Comparison of ENCODE assay signal across 10 mouse cellular contexts in genomic region chr2:14823816-14824348, GRCm38 (mm10).
DNase-seq lines count a peak whose midpoint lies in the region; ATAC-seq lines count a peak whose summit lies in the region.
"Had no signal": no experiment of that assay in that cellular context is flagged by ENCODE, and none has a peak within 500 bp of the region (broad histone marks: within the 10 kb centered on the region; RNA-seq: fewer than 3 reads in every experiment).

No protein-coding gene starts in this region.

- WGBS in embryonic facial prominence, embryonic 12.5 days: 24% methylated on average over 11 of the region's 11 CpGs
- 14% methylated on average over 11 of the region's 11 CpGs for WGBS in heart, embryonic 14.5 days

- no peak overlapping the region for H3K4me3 ChIP-seq in embryonic facial prominence, embryonic 12.5 days
- peak overlapping the region; percentile 39 to 42 for H3K4me3 ChIP-seq in heart, embryonic 14.5 days (ENCODE audit: control insufficient read depth in 1 of 2, insufficient read depth in 1 of 2, low read depth in 1 of 2, low read length in 2 of 2)

- no peaks in the 10 kb centered on the region for H3K36me3 ChIP-seq in embryonic facial prominence, embryonic 12.5 days
- no peaks in the 10 kb centered on the region for H3K36me3 ChIP-seq in heart, embryonic 14.5 days (ENCODE audit: control insufficient read depth, insufficient read depth, low read length)

- no peak; the same call in 1 of the 2 replicates for ATAC-seq in embryonic facial prominence, embryonic 12.5 days (ENCODE audit: insufficient number of reproducible peaks, insufficient read depth, low FRiP score, low TSS enrichment)
- ATAC-seq in heart, embryonic 14.5 days (ENCODE audit: insufficient number of reproducible peaks, insufficient read depth, low FRiP score, low read depth): peak; percentile 66; the same call in 1 of the 2 replicates
- no peak for ATAC-seq in frontal cortex, adult (ENCODE audit: low TSS enrichment)

- H3K4me2 ChIP-seq in embryonic facial prominence, embryonic 12.5 days (replicated peaks): peak overlapping the region; percentile 23
- H3K4me2 ChIP-seq in heart, embryonic 14.5 days (ENCODE audit: low read length): peak overlapping the region; percentile 63

- H3K4me1 ChIP-seq in embryonic facial prominence, embryonic 12.5 days: 0 out of 2 replicates have a peak, but pooled peaks cover 5% of the 10 kb centered on the region
- H3K4me1 ChIP-seq in heart, embryonic 14.5 days (ENCODE audit: control insufficient read depth in 2 of 2, insufficient read depth in 2 of 2, low read length in 2 of 2): peaks cover 5 to 43% of the 10 kb centered on the region in 2 experiments

- peak; percentile 4 for DNase-seq in cerebellum, adult 9-11 months
- DNase-seq in cerebellum, adult 11-12 months: no peak
- DNase-seq in lung, adult 18-20 months: peak; percentile 38 to 65
- DNase-seq in right cerebral cortex, postnatal 36 days (ENCODE audit: low spot score in 2 of 2): no peak
- no peak for DNase-seq in thymus, postnatal 25 days
- DNase-seq: thymus, postnatal 36 days had no signal

- H3K27me3 ChIP-seq in embryonic facial prominence, embryonic 12.5 days: no peaks in the 10 kb centered on the region
- no peaks in the 10 kb centered on the region for H3K27me3 ChIP-seq in heart, embryonic 14.5 days (ENCODE audit: control insufficient read depth, insufficient read depth, low read length)

- H3K9ac ChIP-seq in embryonic facial prominence, embryonic 12.5 days: no peak overlapping the region
- peak overlapping the region; percentile 74 for H3K9ac ChIP-seq in heart, embryonic 14.5 days (ENCODE audit: low read length)
- H3K9ac ChIP-seq: liver, embryonic 14.5 days had no signal

- no peak overlapping the region for H3K27ac ChIP-seq in embryonic facial prominence, embryonic 12.5 days
- H3K27ac ChIP-seq in heart, embryonic 14.5 days (replicated peaks in 1 of 2; ENCODE audit: control insufficient read depth in 1 of 2, insufficient read depth in 1 of 2, low read depth in 2 of 2, low read length in 2 of 2): peak overlapping the region; percentile 86 to 93
- H3K27ac ChIP-seq: liver, embryonic 14.5 days had no signal

- no peaks in the 10 kb centered on the region for H3K9me3 ChIP-seq in embryonic facial prominence, embryonic 12.5 days
- no peaks in the 10 kb centered on the region for H3K9me3 ChIP-seq in heart, embryonic 14.5 days (ENCODE audit: control insufficient read depth, low read length)

Comparison
In these comparisons a context has a peak if more than half of its experiments do, and no peak if none do; other contexts are left out.
1. DNase-seq: peak in cerebellum, adult 9-11 months (single experiment) and lung, adult 18-20 months (2 of 2); none in cerebellum, adult 11-12 months (single experiment), right cerebral cortex, postnatal 36 days (0 of 2) and thymus, postnatal 25 days (single experiment).